9 mouse cellular contexts compared by ENCODE assay signal in the genomic region with DNA sequence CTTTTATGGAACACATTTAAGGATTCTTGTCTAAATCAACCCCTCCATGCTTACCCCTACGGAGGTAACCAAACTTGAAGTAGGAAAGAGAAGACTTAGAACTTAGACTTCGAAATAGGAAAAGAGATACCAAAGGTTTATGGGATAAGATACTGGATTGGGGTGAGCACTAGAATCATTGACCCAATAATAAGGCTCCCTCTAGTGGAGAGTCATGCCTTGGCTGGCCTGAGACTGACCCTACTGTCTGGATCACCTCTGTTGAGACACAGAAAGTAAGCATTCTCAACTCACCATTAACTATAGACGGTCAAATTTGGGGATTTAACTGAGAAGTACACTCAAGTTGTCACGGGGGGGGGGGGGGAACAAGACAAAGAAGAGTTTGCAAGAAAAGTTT.
A peak's percentile ranks its signal among the peaks of the same experiment; 100 is the strongest.
DNase-seq lines count a peak whose midpoint lies in the region; ATAC-seq lines count a peak whose summit lies in the region.
"Had no signal": no experiment of that assay in that cellular context is flagged by ENCODE, and none has a peak within 500 bp of the region (broad histone marks: within the 10 kb centered on the region; RNA-seq: fewer than 3 reads in every experiment).

No protein-coding gene starts in this region.

- peaks cover 4% of the 10 kb centered on the region; the same call in 1 of the 2 replicates for H3K4me1 ChIP-seq in midbrain, embryonic 12.5 days
- H3K4me1 ChIP-seq in midbrain, embryonic 10.5 days, result 0 out of 2 replicates have a peak, but pooled peaks cover 3% of the 10 kb centered on the region
- no peaks in the 10 kb centered on the region for H3K4me1 ChIP-seq in kidney, embryonic 16.5 days (ENCODE audit: insufficient read depth, low read length)
- H3K4me1 ChIP-seq: embryonic facial prominence, embryonic 15.5 days; lung, embryonic 15.5 days had no signal

- H3K9ac ChIP-seq in midbrain, embryonic 12.5 days (replicated peaks), result no peak overlapping the region
- no peak overlapping the region for H3K9ac ChIP-seq in kidney, embryonic 16.5 days (replicated peaks; ENCODE audit: low read length)
- H3K9ac ChIP-seq: embryonic facial prominence, embryonic 15.5 days; lung, embryonic 15.5 days had no signal

- no peaks in the 10 kb centered on the region for H3K36me3 ChIP-seq in midbrain, embryonic 12.5 days
- H3K36me3 ChIP-seq in midbrain, embryonic 10.5 days, result no peaks in the 10 kb centered on the region
- H3K36me3 ChIP-seq in kidney, embryonic 16.5 days (ENCODE audit: insufficient read depth, low read length), result no peaks in the 10 kb centered on the region
- H3K36me3 ChIP-seq: embryonic facial prominence, embryonic 15.5 days; lung, embryonic 15.5 days had no signal

- H3K4me3 ChIP-seq in midbrain, embryonic 12.5 days, result no peak overlapping the region
- no peak overlapping the region for H3K4me3 ChIP-seq in midbrain, embryonic 10.5 days
- no peak overlapping the region for H3K4me3 ChIP-seq in kidney, embryonic 16.5 days (ENCODE audit: low read length)
- H3K4me3 ChIP-seq: embryonic facial prominence, embryonic 15.5 days; lung, embryonic 15.5 days had no signal

- ATAC-seq in midbrain, embryonic 12.5 days (ENCODE audit: low FRiP score, low read depth), result peak; percentile 84
- ATAC-seq in kidney, embryonic 16.5 days (ENCODE audit: low FRiP score, low TSS enrichment), result 0 out of 2 replicates have a peak, but pooled peaks have one; percentile 59
- ATAC-seq in CD4-positive, CD25-positive, alpha-beta regulatory T cell, adult 4 months, result no peak

- no peak overlapping the region for H3K4me2 ChIP-seq in midbrain, embryonic 12.5 days (replicated peaks)
- H3K4me2 ChIP-seq in kidney, embryonic 16.5 days (replicated peaks; ENCODE audit: low read depth, low read length), result no peak overlapping the region
- H3K4me2 ChIP-seq: embryonic facial prominence, embryonic 15.5 days; lung, embryonic 15.5 days had no signal

- no peak for DNase-seq in midbrain, embryonic 10.5 days (ENCODE audit: low spot score)
- peak; percentile 31 for DNase-seq in adrenal gland, postnatal 25 days
- peak; percentile 22 for DNase-seq in embryo, embryonic 9.5 days (ENCODE audit: extremely low spot score)
- DNase-seq in thymus, postnatal 36 days, result no peak

- no peak overlapping the region for H3K27ac ChIP-seq in midbrain, embryonic 12.5 days (replicated peaks)
- no peak overlapping the region for H3K27ac ChIP-seq in midbrain, embryonic 10.5 days (replicated peaks)
- H3K27ac ChIP-seq in kidney, embryonic 16.5 days (ENCODE audit: low read length), result no peak overlapping the region
- H3K27ac ChIP-seq: embryonic facial prominence, embryonic 15.5 days; lung, embryonic 15.5 days had no signal

- H3K27me3 ChIP-seq in midbrain, embryonic 12.5 days, result no peaks in the 10 kb centered on the region
- H3K27me3 ChIP-seq in midbrain, embryonic 10.5 days (ENCODE audit: low read depth, poor library complexity, severe bottlenecking), result no peaks in the 10 kb centered on the region
- H3K27me3 ChIP-seq in kidney, embryonic 16.5 days (ENCODE audit: insufficient read depth, low read length), result no peaks in the 10 kb centered on the region
- H3K27me3 ChIP-seq: embryonic facial prominence, embryonic 15.5 days; lung, embryonic 15.5 days had no signal

- 39% methylated on average over 4 of the region's 4 CpGs for WGBS in midbrain, embryonic 12.5 days
- WGBS in midbrain, embryonic 10.5 days, result 54% methylated on average over 4 of the region's 4 CpGs
- whole genome bisulfite sequencing in kidney, embryonic 16.5 days, result 48% methylated on average over 4 of the region's 4 CpGs

- no peaks in the 10 kb centered on the region for H3K9me3 ChIP-seq in midbrain, embryonic 12.5 days
- H3K9me3 ChIP-seq in midbrain, embryonic 10.5 days (replicated peaks), result no peaks in the 10 kb centered on the region
- no peaks in the 10 kb centered on the region for H3K9me3 ChIP-seq in kidney, embryonic 16.5 days (ENCODE audit: low read length)
- H3K9me3 ChIP-seq: embryonic facial prominence, embryonic 15.5 days; lung, embryonic 15.5 days had no signal

Comparison
In these comparisons a context has a peak if more than half of its experiments do, and no peak if none do; other contexts are left out.
1. DNase-seq: peak in adrenal gland, postnatal 25 days (single experiment) and embryo, embryonic 9.5 days (single experiment); none in midbrain, embryonic 10.5 days (single experiment) and thymus, postnatal 36 days (0 of 2).